Mouse (Mus musculus) megakaryocyte, embryonic 14.5 days (primary cell): Measurements from ENCODE around the gene C1s2. TPM values are rescaled to one million over a fixed set of nuclear protein-coding genes. Genes with fewer than 3 reads are reported as not detected.
"Not testable (repeated sequence)": the region's sequence is repeated elsewhere in the genome, so short reads cannot be mapped to it uniquely, and the experiment has no call there.

Experiments
- H3K27me3 ChIP-seq: replicated peaks from 2 replicates; pipeline ENCODE3; 2012; ENCODE audit warnings: inconsistent platforms
- H3K36me3 ChIP-seq: replicated peaks from 2 replicates; pipeline ENCODE3; 2012; ENCODE audit warnings: low read length, inconsistent platforms, mixed read lengths
- H3K4me1 ChIP-seq: 2 replicates; pipeline ENCODE4 v1.6.1; 2012; ENCODE audit warnings: inconsistent platforms
- H3K4me3 ChIP-seq: replicated peaks from 2 replicates; pipeline ENCODE3; 2012; ENCODE audit warnings: moderate library complexity, mild to moderate bottlenecking, inconsistent platforms
- H3K9me3 ChIP-seq: 2 replicates; pipeline ENCODE4 v1.6.1; 2012; ENCODE audit warnings: inconsistent platforms
- FLI1 ChIP-seq: IDR thresholded peaks from 2 replicates; pipeline ENCODE4 v1.6.1; 2012; ENCODE audit warnings: low read length, inconsistent platforms, mixed read lengths
- GATA1 ChIP-seq: IDR thresholded peaks from 3 replicates; pipeline ENCODE4 v1.6.1; 2012; ENCODE audit warnings: mixed read lengths, low read length, inconsistent platforms, borderline replicate concordance
- polyA plus RNA-seq: library from polyadenylated mRNA; stranded (reverse); fragments of >175 nt; gene quantifications from 2 replicates; pipeline ENCODE4 v1.2.3, GENCODE M21; 2012; ENCODE audit warnings: low replicate concordance; ENCODE audit not compliant: insufficient read depth

The C1s2 gene
- polyA plus RNA-seq, result not detected in 2 replicates

GRCm38 (mm10) chr6:124635985-124636384, at the start of gene C1s2:
Gene C1s2, minus strand, starts transcription at chr6:124636085.
- not testable (repeated sequence) for H3K27me3 ChIP-seq, H3K9me3 ChIP-seq, H3K4me1 ChIP-seq, H3K36me3 ChIP-seq, H3K4me3 ChIP-seq

GRCm38 (mm10) chr6:124683591-124684417, 47.9 kb upstream of the C1s2 start:
- TF ChIP-seq FLI1 (no peak), GATA1 (no peak)
- Histone ChIP-seq H3K9me3 (no peaks in the 10 kb centered on the region), H3K4me3 (no peak overlapping the region), H3K27me3 (no peaks in the 10 kb centered on the region), H3K36me3 (peaks cover 38% of the 10 kb centered on the region), H3K4me1 (peaks cover 74% of the 10 kb centered on the region)

- peaks cover 59% of the 10 kb centered on the region for H3K4me1 ChIP-seq
- not testable (repeated sequence) for H3K4me3 ChIP-seq, H3K9me3 ChIP-seq, H3K27me3 ChIP-seq
- H3K36me3 ChIP-seq, result peaks cover 49% of the 10 kb centered on the region
Observed at GRCm38 (mm10) chr6:124682291-124682690, 46.4 kb upstream of the C1s2 start.

- TF ChIP-seq FLI1 (no peak), GATA1 (no peak)
- H3K27me3 ChIP-seq, result no peaks in the 10 kb centered on the region
- H3K36me3 ChIP-seq, result peaks cover 68% of the 10 kb centered on the region
- 0 out of 2 replicates have a peak, but pooled peaks cover 2% of the 10 kb centered on the region for H3K9me3 ChIP-seq
- H3K4me3 ChIP-seq, result no peak overlapping the region
- H3K4me1 ChIP-seq, result peaks cover 31% of the 10 kb centered on the region
Observed at GRCm38 (mm10) chr6:124679486-124679885, 43.6 kb upstream of the C1s2 start.

DNA sequence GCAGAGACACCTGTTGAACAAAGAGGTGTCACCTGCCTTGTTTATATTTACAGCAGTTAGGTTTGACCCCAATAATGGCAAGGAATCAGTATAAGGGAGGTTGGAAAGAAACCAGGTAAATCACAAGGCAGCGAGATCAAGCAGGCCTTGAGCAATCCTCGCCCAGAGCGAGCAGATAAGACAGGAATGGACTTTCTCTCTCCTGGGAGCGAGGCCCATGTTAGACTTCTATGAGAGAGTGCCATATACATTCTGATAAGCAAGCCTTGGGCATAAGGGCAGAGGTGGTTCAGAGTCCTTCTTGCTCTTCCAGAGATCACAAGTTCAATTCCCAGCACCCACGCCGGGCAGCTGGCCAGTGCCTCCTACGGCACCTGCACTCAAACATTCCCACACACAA, 42.9 kb upstream of the C1s2 start:
- Histone ChIP-seq H3K9me3 (peaks cover 9% of the 10 kb centered on the region; the same call in 1 of the 2 replicates), H3K4me3 (no peak overlapping the region), H3K27me3 (no peaks in the 10 kb centered on the region), H3K36me3 (peaks cover 75% of the 10 kb centered on the region), H3K4me1 (peaks cover 25% of the 10 kb centered on the region)
- TF ChIP-seq FLI1 (no peak), GATA1 (no peak)

GRCm38 (mm10) chr6:124676171-124676570, 40.3 kb upstream of the C1s2 start:
- Histone ChIP-seq H3K36me3 (peaks cover 94% of the 10 kb centered on the region), H3K4me3 (no peak overlapping the region), H3K4me1 (peaks cover 16% of the 10 kb centered on the region), H3K27me3 (no peaks in the 10 kb centered on the region), H3K9me3 (peaks cover 12% of the 10 kb centered on the region; the same call in 1 of the 2 replicates)
- no peak for TF ChIP-seq GATA1
- no peak for TF ChIP-seq FLI1

GRCm38 (mm10) chr6:124674591-124674990, 38.7 kb upstream of the C1s2 start:
- Histone ChIP-seq H3K9me3 (peaks cover 12% of the 10 kb centered on the region; the same call in 1 of the 2 replicates), H3K4me1 (peaks cover 26% of the 10 kb centered on the region), H3K27me3 (no peaks in the 10 kb centered on the region), H3K4me3 (no peak overlapping the region), H3K36me3 (peaks cover 95% of the 10 kb centered on the region)
- TF ChIP-seq FLI1 (no peak), GATA1 (no peak)

DNA sequence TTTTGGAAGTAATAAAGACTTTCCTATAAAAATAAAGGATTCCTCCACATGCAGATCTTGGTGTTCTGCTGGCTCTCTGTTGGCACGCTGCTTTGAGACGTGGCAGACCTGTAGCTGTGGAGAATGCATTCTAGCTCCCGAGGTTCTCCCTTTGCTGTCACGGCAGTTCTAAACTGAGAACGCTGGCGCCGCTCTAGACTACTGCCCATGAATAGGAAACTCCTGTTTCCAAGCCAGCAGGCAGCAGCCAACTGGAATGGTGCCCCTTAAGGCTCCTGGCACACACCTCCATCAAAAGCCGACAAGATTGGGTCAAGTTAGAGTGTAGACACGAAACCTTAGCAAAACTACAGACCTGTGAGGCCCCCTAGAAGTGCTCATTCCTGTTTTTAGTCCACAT, 37.7 kb upstream of the C1s2 start:
- Histone ChIP-seq H3K4me1 (peaks cover 36% of the 10 kb centered on the region), H3K36me3 (peaks cover 93% of the 10 kb centered on the region), H3K4me3 (no peak overlapping the region), H3K9me3 (peaks cover 12% of the 10 kb centered on the region; the same call in 1 of the 2 replicates), H3K27me3 (no peaks in the 10 kb centered on the region)
- TF ChIP-seq FLI1 (no peak), GATA1 (no peak)

GRCm38 (mm10) chr6:124672100-124672499, 36.2 kb upstream of the C1s2 start:
- H3K9me3 ChIP-seq, result peaks cover 12% of the 10 kb centered on the region; the same call in 1 of the 2 replicates
- TF ChIP-seq FLI1 (no peak), GATA1 (no peak)
- no peaks in the 10 kb centered on the region for H3K27me3 ChIP-seq
- no peak overlapping the region for H3K4me3 ChIP-seq
- H3K36me3 ChIP-seq, result peaks cover 94% of the 10 kb centered on the region
- H3K4me1 ChIP-seq, result peaks cover 48% of the 10 kb centered on the region

DNA sequence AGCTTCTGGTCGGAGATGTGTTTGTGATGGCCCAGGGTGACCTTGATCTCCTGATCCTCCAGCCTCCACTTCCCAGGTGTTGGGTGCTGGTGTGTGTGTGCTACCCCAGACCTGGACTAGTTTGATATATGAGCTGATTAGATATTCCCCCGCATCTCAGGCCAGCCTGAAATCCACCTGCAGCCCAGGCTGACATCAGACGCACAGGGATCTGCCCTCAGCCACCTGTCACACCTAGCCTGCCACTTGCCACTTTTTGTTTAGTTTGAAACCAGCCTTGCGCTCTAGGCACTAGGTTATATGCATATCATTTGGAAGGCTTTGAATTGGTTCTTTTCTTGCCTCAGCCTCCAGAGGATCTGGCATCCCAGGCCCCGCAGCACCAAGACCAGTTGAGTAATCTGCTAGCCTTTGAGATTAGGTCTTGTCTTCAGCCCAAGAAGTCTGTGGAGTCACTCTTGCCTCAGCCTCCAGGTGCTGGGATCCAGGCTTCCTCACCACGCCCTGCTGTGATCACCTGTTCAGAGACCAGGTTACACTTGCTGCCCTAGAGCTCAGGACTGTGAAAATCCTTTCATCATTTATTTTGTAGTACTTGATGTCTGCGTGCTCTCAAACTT, 34.5 kb upstream of the C1s2 start:
- peaks cover 94% of the 10 kb centered on the region for H3K36me3 ChIP-seq

More for the DNA sequence above, 34.5 kb upstream of the C1s2 start:
- no peaks in the 10 kb centered on the region for H3K27me3 ChIP-seq
- no peak for TF ChIP-seq FLI1
- no peak for TF ChIP-seq GATA1
- H3K9me3 ChIP-seq, result peaks cover 12% of the 10 kb centered on the region; the same call in 1 of the 2 replicates
- H3K4me1 ChIP-seq, result peaks cover 62% of the 10 kb centered on the region
- no peak overlapping the region for H3K4me3 ChIP-seq
